Mouse (Mus musculus) embryonic facial prominence, embryonic 15.5 days (tissue): Measurements from ENCODE around the gene Pam. TPM values are rescaled to one million over a fixed set of nuclear protein-coding genes. Genes with fewer than 3 reads are reported as not detected.

ENCODE experiments used
- ATAC-seq: fragments of 200-750 bp; cut with Nextera tagmentation; 2 replicates; pipeline ENCODE4 v1.8.0; 2017; ENCODE audit warnings: low read depth, moderate TSS enrichment; ENCODE audit not compliant: insufficient number of reproducible peaks, low FRiP score, low TSS enrichment
- H3K27ac ChIP-seq: fragments of 300-500 bp; sonication (generic); replicated peaks from 2 replicates; pipeline ENCODE4 v1.5.1; 2015; ENCODE audit warnings: mild to moderate bottlenecking, inconsistent platforms
- H3K27me3 ChIP-seq: fragments of 300-500 bp; sonication (generic); 2 replicates; pipeline ENCODE4 v1.6.1; 2015; ENCODE audit warnings: inconsistent platforms
- H3K36me3 ChIP-seq: fragments of 300-500 bp; sonication (generic); 2 replicates; pipeline ENCODE4 v1.6.1; 2015; ENCODE audit warnings: mild to moderate bottlenecking, inconsistent platforms
- H3K4me1 ChIP-seq: fragments of 300-500 bp; sonication (generic); 2 replicates; pipeline ENCODE4 v1.6.1; 2015; ENCODE audit warnings: inconsistent platforms
- H3K4me2 ChIP-seq: fragments of 300-500 bp; sonication (generic); replicated peaks from 2 replicates; pipeline ENCODE4 v1.6.1; 2015; ENCODE audit warnings: mild to moderate bottlenecking, inconsistent platforms
- H3K4me3 ChIP-seq: fragments of 300-500 bp; sonication (generic); replicated peaks from 2 replicates; pipeline ENCODE4 v1.5.1; 2015; ENCODE audit warnings: mild to moderate bottlenecking, inconsistent platforms
- H3K9ac ChIP-seq: fragments of 300-500 bp; sonication (generic); 2 replicates; pipeline ENCODE4 v1.6.1; 2015; ENCODE audit warnings: inconsistent platforms
- H3K9me3 ChIP-seq: fragments of 300-500 bp; sonication (generic); replicated peaks from 2 replicates; pipeline ENCODE4 v1.6.1; 2016; ENCODE audit warnings: inconsistent platforms
- WGBS: fragments of 180-500 bp; shearing (Covaris S2); methylation state at CpG from one replicate; pipeline ENCODE4 v1.1.7; 2015; 5-methylcytosine and 5-hydroxymethylcytosine counted together
- polyA plus RNA-seq: library from polyadenylated mRNA; unstranded; fragments of >200 nt; fragmentation: Nextera tagmentation; extraction: Ambion mirVana; gene quantifications from 2 replicates; pipeline ENCODE4 v1.2.1, GENCODE M21; 2015

Pam gene
- polyA plus RNA-seq, 1 experiment from 2014 or later = 54.5 TPM

DNA sequence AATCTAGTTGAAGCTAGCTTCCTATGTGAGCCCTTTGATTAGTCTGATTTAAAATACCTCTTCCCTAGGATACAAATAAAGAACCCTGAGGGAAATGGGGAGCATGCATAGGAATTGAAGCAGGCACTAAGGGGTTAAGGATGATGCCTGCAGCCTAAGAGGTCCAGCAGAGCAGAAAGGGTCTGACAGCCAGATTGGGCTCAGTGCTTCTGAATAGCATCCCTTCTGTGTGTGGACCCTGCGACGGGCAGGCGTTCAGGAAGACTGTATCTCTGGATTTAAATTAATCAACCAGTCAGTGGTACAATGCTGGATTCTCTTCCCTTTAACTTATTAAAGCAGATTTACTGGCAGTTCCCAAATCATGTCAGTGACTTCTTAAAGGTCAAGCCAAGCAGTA is 41.5 kb downstream of the Pam start:
- WGBS = 68% methylated on average over 3 of the region's 3 CpGs
- no peak for ATAC-seq

DNA sequence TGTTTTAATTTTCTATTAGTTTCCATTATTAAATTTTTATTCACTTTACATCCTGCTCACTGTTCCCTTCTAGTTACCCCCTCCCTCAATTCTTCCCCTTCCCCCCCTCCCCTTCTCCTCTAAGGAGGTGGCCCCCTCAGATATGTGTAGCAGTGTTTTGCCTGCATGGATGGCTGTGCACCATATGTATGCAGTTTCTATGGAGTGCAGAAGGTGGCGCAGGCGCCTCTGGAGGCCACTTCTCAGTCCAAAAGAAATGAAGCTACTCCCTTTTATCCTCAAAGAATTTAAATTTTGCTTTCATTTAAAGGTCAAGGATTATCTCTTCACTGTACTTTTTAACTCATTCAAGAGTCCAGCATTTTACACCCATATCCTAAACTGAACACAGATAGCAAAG is 42.0 kb downstream of the Pam start:
- H3K4me1 ChIP-seq = peaks cover 3% of the 10 kb centered on the region; the same call in 1 of the 2 replicates
- H3K4me2 ChIP-seq = no peak overlapping the region
- H3K27me3 ChIP-seq = no peaks in the 10 kb centered on the region
- H3K9me3 ChIP-seq = no peaks in the 10 kb centered on the region
- H3K36me3 ChIP-seq = no peaks in the 10 kb centered on the region
- no peak overlapping the region for H3K4me3 ChIP-seq
- H3K27ac ChIP-seq = no peak overlapping the region
- H3K9ac ChIP-seq = no peak overlapping the region
- 71% methylated on average over 2 of the region's 2 CpGs for WGBS
- ATAC-seq = no peak

More for the DNA sequence above, 41.5 kb downstream of the Pam start:
- peaks cover 3% of the 10 kb centered on the region; the same call in 1 of the 2 replicates for H3K4me1 ChIP-seq
- H3K36me3 ChIP-seq = no peaks in the 10 kb centered on the region
- H3K9ac ChIP-seq = no peak overlapping the region
- no peak overlapping the region for H3K4me3 ChIP-seq
- H3K27ac ChIP-seq = no peak overlapping the region
- no peaks in the 10 kb centered on the region for H3K27me3 ChIP-seq
- no peaks in the 10 kb centered on the region for H3K9me3 ChIP-seq
- no peak overlapping the region for H3K4me2 ChIP-seq

DNA sequence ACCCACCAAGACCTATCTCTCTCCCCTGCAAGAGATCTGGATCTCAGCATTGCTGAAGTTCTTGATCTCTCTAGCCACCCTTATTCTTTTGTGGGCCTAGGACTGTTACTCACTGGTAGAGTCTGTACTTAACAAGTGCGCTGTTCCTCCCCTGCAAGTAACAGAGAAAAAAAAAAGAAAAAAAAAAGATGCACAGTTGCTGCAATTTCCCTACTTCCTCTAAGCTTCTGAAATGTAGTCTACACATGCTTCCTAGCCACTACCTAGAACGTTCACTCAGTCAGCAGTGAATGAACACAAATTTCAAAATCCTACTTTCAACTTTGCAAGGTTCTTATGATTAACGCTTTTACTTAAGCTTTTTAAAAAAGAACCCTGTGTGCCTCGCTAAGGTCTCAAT is 42.7 kb downstream of the Pam start:
- H3K9ac ChIP-seq = no peak overlapping the region
- no peaks in the 10 kb centered on the region for H3K36me3 ChIP-seq
- H3K4me3 ChIP-seq = no peak overlapping the region
- H3K9me3 ChIP-seq = no peaks in the 10 kb centered on the region
- peaks cover 4% of the 10 kb centered on the region for H3K4me1 ChIP-seq
- H3K4me2 ChIP-seq = no peak overlapping the region
- H3K27ac ChIP-seq = no peak overlapping the region
- H3K27me3 ChIP-seq = no peaks in the 10 kb centered on the region
- ATAC-seq = no peak
- 87% methylated on average over 4 of the region's 4 CpGs for WGBS

DNA sequence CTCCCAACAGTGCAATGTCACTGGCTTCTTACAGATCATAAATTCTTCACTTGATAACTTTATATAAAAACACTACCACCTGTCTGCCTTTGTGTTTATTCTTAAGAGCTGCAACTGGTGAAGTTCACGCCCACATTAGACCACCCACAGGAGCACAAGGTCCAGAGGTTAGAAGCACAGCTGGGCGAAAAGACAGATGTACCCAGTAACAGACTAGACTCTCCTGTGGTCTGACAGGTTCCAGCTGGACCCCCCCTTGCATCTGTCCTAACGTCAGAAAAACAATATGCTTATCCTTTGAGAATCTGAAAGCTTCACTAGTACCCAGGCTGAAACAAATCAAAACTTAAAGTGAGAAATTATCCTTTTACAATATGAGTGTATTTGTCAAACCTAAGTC is 44.4 kb downstream of the Pam start:
- H3K4me1 ChIP-seq = peaks cover 4% of the 10 kb centered on the region
- H3K4me3 ChIP-seq = no peak overlapping the region
- WGBS = 63% methylated on average over 3 of the region's 3 CpGs
- no peak overlapping the region for H3K4me2 ChIP-seq
- H3K36me3 ChIP-seq = no peaks in the 10 kb centered on the region
- ATAC-seq = no peak
- H3K9me3 ChIP-seq = no peaks in the 10 kb centered on the region
- no peak overlapping the region for H3K27ac ChIP-seq
- H3K27me3 ChIP-seq = no peaks in the 10 kb centered on the region
- no peak overlapping the region for H3K9ac ChIP-seq

DNA sequence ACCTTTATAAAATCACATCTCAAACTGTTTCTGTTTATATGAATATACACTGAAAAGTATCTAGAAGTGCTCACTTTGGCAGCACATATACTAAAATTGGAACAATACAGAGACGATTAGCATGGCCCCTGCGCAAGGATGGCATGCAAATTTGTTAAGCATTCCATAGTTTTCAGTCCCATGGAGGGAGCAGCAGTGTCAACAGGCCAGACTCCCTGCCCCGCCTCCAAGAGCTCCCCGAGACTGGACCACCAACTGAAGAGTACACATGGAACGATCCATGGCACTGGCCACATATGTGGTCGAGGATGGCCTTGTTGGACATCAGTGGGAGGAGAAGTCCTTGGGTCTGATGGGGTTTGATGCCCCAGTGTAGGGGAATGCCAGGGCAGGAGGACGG is 45.7 kb downstream of the Pam start:
- peaks cover 4% of the 10 kb centered on the region for H3K4me1 ChIP-seq
- H3K27me3 ChIP-seq = no peaks in the 10 kb centered on the region
- no peak overlapping the region for H3K4me2 ChIP-seq
- no peak overlapping the region for H3K4me3 ChIP-seq
- no peak overlapping the region for H3K9ac ChIP-seq
- no peak for ATAC-seq
- no peaks in the 10 kb centered on the region for H3K9me3 ChIP-seq
- WGBS = 77% methylated on average over 7 of the region's 7 CpGs
- no peaks in the 10 kb centered on the region for H3K36me3 ChIP-seq
- no peak overlapping the region for H3K27ac ChIP-seq

DNA sequence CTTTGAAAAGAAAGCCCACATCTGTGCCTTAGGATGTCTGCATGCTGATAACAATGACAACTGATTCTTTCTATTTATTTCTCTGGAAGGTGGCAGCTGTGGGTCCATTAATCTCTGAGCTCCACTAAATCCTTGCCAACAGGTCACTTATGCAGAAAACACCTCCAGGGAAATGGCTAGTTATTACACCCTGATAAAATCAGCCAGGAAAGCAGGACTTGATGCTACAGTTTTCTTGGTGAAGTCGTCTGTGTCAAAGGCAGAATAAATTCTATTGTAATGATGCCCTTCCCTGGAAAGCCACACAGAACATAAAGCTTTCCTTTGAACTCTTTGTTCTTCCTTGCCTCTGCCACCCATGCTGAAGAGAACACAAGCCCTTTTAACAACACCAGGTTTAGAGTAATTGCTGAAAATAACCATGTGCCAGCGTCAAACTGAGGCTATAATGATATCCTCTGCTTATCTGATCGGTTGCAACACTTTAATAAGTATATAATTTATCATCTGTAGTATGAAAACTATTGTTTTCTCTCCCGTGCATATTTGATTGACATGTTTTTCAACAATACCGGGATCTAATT is 47.1 kb downstream of the Pam start:
- Histone ChIP-seq H3K27me3 (no peaks in the 10 kb centered on the region), H3K4me3 (no peak overlapping the region), H3K4me1 (peaks cover 4% of the 10 kb centered on the region), H3K9me3 (no peaks in the 10 kb centered on the region), H3K27ac (no peak overlapping the region), H3K4me2 (no peak overlapping the region), H3K9ac (no peak overlapping the region), H3K36me3 (no peaks in the 10 kb centered on the region)
- ATAC-seq = no peak
- whole genome bisulfite sequencing = 36% methylated on average over 5 of the region's 5 CpGs

DNA sequence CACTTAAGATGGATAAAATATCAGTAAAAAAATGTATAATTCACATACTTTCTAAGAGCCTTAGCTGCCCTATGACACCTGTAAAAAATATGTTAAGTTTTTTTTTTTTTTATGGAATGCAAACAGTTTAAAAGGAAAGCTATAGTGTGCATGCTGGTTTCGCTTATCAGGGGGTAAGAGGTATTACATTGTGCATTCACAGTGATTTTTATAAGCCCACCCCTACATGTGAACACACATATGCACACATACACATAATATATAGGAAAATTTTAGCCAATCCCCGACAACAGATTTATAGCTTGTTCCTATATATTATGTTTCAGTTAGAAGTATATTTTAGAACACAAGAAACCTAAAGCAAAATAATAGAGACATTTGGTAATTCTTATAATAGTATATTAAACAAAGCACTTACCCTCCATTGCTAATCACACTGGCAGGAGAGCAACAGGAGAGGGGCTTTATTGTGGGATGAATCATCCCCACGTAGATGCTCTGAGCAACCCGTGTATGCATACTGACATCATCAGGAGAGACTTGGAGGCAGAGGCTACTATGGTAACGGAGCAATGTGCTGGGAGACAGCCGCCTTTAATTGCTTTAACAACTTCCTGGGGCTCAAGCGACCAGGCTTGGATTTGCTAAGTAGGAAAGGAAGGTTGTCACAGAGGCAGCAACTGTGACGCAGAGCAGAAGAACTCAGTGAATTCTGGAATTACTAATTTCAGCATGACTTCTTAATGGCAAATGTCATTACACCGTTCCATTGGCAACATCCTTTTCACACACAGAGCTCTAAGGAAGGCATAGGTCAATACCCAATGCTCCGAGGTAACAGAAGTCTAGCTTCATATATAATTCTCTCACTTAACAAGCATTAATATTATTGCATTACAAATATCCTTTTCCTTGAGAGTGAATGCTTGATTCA is 47.9 kb downstream of the Pam start:
- Histone ChIP-seq H3K9me3 (no peaks in the 10 kb centered on the region), H3K9ac (no peak overlapping the region), H3K4me1 (peaks cover 4% of the 10 kb centered on the region), H3K36me3 (no peaks in the 10 kb centered on the region), H3K27me3 (no peaks in the 10 kb centered on the region), H3K4me3 (no peak overlapping the region), H3K27ac (no peak overlapping the region), H3K4me2 (no peak overlapping the region)
- 27% methylated on average over 10 of the region's 10 CpGs for WGBS
- ATAC-seq = peak; percentile 76

DNA sequence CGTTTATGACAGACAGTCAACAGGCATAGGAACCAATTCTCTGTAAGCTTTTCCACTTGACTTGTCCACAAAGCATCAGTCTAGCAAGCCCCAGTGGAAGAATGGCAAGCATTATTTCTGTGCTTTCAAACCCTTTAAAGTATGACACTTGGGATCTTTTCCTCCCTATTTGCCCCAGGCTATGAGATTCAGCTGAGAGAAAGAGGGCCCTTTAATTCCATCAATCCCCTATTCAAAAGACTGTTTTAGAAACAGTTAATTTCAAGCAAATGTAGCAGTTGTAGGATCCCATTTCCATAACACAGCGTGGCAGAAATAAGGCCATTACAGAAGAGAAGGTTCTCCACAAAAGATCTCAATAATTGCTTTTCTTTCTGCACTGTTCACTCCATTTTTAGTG is 53.0 kb downstream of the Pam start:
- Histone ChIP-seq H3K27me3 (no peaks in the 10 kb centered on the region), H3K27ac (no peak overlapping the region)
- WGBS = 11% methylated on average over 2 of the region's 2 CpGs

DNA sequence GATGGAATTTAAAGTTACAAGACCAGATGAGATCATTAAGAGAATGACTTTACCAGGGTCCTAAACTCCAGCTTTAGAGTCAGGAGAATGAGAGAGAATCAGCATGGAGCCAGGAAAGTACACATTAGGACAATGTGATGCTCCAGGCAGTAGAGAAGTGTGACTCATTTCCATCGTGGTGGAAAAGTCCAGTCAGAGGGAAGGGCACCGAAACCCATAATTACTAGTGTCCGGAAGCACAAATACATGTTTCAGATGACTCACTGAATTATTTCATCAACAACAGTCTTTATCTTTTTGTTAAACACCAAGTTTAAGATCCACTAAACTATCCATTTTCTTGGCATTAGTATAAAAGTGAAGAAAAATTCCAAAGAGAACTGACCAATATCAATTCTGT is 57.2 kb downstream of the Pam start:
- Histone ChIP-seq H3K9ac (no peak overlapping the region), H3K36me3 (no peaks in the 10 kb centered on the region), H3K27ac (no peak overlapping the region), H3K4me2 (no peak overlapping the region), H3K9me3 (no peaks in the 10 kb centered on the region), H3K27me3 (no peaks in the 10 kb centered on the region), H3K4me3 (no peak overlapping the region), H3K4me1 (no peaks in the 10 kb centered on the region)
- ATAC-seq = no peak
- WGBS = 67% methylated on average over 3 of the region's 3 CpGs

More for the DNA sequence above, 53.0 kb downstream of the Pam start:
- no peak for ATAC-seq
- no peak overlapping the region for H3K9ac ChIP-seq
- H3K4me1 ChIP-seq = no peaks in the 10 kb centered on the region
- no peaks in the 10 kb centered on the region for H3K9me3 ChIP-seq
- H3K36me3 ChIP-seq = no peaks in the 10 kb centered on the region
- H3K4me2 ChIP-seq = no peak overlapping the region
- H3K4me3 ChIP-seq = no peak overlapping the region

DNA sequence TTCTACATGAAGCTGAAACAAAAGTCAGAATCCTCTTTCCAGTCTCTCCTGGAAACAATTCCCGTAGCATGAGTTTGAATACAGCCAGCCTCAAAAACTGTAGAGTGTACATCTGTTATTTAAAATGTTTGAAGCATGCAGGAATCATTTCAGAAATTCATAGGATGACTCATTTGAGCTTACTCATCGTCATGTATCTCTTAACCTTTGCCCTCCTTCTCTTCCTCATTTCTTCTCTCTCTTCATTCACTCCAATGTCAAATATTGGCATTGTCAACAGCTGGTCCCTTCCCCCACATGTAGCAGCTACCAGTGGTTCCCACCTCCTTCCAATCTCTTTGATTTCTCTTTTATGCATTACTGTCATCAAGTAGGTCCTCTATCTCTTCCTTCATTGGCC is 59.7 kb downstream of the Pam start:
- no peak overlapping the region for H3K9ac ChIP-seq
- WGBS = 87% methylated on average over 2 of the region's 2 CpGs
- H3K9me3 ChIP-seq = no peaks in the 10 kb centered on the region
- no peaks in the 10 kb centered on the region for H3K36me3 ChIP-seq
- ATAC-seq = no peak
- no peaks in the 10 kb centered on the region for H3K27me3 ChIP-seq
- no peak overlapping the region for H3K27ac ChIP-seq
- no peak overlapping the region for H3K4me2 ChIP-seq
- no peaks in the 10 kb centered on the region for H3K4me1 ChIP-seq
- H3K4me3 ChIP-seq = no peak overlapping the region

DNA sequence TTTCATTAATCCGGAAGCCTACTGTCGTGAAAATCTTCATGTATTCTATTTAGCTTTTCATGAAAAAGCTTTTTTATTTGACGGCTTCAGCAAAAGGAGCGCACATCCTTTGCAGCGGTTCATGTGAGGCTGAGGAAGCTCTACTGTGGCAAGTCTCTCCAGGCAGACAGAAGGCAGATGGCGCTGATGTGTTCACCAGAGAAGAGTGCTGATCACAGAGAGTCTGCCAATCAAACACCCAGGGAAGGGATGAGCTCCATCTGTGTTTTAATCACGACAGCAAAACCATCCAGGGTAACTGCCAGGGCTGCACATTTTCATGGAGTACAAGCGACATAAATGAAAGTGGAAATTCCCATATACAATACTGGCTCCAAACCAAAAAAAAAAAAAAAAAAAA is 63.6 kb downstream of the Pam start:
- WGBS = 79% methylated on average over 8 of the region's 8 CpGs

More for the DNA sequence above, 63.6 kb downstream of the Pam start:
- Histone ChIP-seq H3K4me1 (no peaks in the 10 kb centered on the region), H3K4me2 (no peak overlapping the region), H3K27me3 (no peaks in the 10 kb centered on the region), H3K4me3 (no peak overlapping the region), H3K27ac (no peak overlapping the region), H3K36me3 (no peaks in the 10 kb centered on the region), H3K9me3 (no peaks in the 10 kb centered on the region), H3K9ac (no peak overlapping the region)
- ATAC-seq = no peak
